Mouse (Mus musculus) limb, embryonic 14.5 days (tissue): ENCODE results near the gene Gm20388. TPM values are rescaled to one million over a fixed set of nuclear protein-coding genes. Genes with fewer than 3 reads are reported as not detected.

Source experiments
- ATAC-seq: fragments of 200-750 bp; cut with Nextera tagmentation; 2 replicates; pipeline ENCODE4 v1.8.0; 2017; ENCODE audit warnings: low read depth, moderate number of reproducible peaks, moderate TSS enrichment; ENCODE audit not compliant: low FRiP score
- DNase-seq: peaks from one replicate; pipeline ENCODE4 v3.0.0-alpha.2; 2015; ENCODE audit warnings: low spot score
- H3K27ac ChIP-seq: fragments of 300-500 bp; sonication (generic); replicated peaks from 2 replicates; pipeline ENCODE4 v1.5.1; 2014; ENCODE audit warnings: low read depth, mild to moderate bottlenecking, low read length, moderate library complexity, mixed read lengths
- H3K27me3 ChIP-seq: fragments of 300-500 bp; sonication (generic); 2 replicates; pipeline ENCODE4 v1.6.1; 2014; ENCODE audit warnings: low read length, mixed read lengths; ENCODE audit not compliant: control insufficient read depth, insufficient read depth
- H3K36me3 ChIP-seq: fragments of 300-500 bp; sonication (generic); 2 replicates; pipeline ENCODE4 v1.6.1; 2014; ENCODE audit warnings: mild to moderate bottlenecking, low read length, moderate library complexity, mixed read lengths; ENCODE audit not compliant: control insufficient read depth, insufficient read depth
- H3K4me1 ChIP-seq: fragments of 300-500 bp; sonication (generic); 2 replicates; pipeline ENCODE4 v1.6.1; 2014; ENCODE audit warnings: antibody characterized with exemption, low read length, mixed read lengths; ENCODE audit not compliant: control insufficient read depth, insufficient read depth
- H3K4me2 ChIP-seq: fragments of 300-500 bp; sonication (generic); replicated peaks from 2 replicates; pipeline ENCODE4 v1.6.1; 2014; ENCODE audit warnings: low read depth, mild to moderate bottlenecking, low read length, moderate library complexity; ENCODE audit not compliant: severe bottlenecking
- H3K4me3 ChIP-seq: fragments of 300-500 bp; sonication (generic); replicated peaks from 2 replicates; pipeline ENCODE4 v1.5.1; 2014; ENCODE audit warnings: low read length
- H3K9ac ChIP-seq: fragments of 300-500 bp; sonication (generic); 2 replicates; pipeline ENCODE4 v1.6.1; 2014; ENCODE audit warnings: mild to moderate bottlenecking, low read depth, low read length, moderate library complexity; ENCODE audit not compliant: severe bottlenecking
- H3K9me3 ChIP-seq: fragments of 300-500 bp; sonication (generic); 2 replicates; pipeline ENCODE4 v1.6.1; 2016; ENCODE audit warnings: low read length; ENCODE audit not compliant: control insufficient read depth
- POLR2A ChIP-seq: fragments of 200-500 bp; IDR thresholded peaks from 2 replicates; pipeline ENCODE4 v1.8.0; 2012; ENCODE audit warnings: inconsistent platforms, mild to moderate bottlenecking, moderate library complexity, borderline replicate concordance; ENCODE audit not compliant: insufficient read depth, insufficient read length; ENCODE audit errors: extremely low read depth
- WGBS: fragments of 180-500 bp; shearing (Covaris S2); extraction: QIAGEN DNeasy Blood & Tissue Kit; methylation state at CpG from one replicate; pipeline ENCODE4 v1.1.7; 2014; 5-methylcytosine and 5-hydroxymethylcytosine counted together
- polyA plus RNA-seq, 2 experiments: library from polyadenylated mRNA; depleted of rRNA in 1 of 2; stranded (reverse) in 1 of 2; unstranded in 1 of 2; fragments of >200 nt; fragmentation: Nextera tagmentation in 1 of 2; extraction: Ambion mirVana in 1 of 2; gene quantifications; 2 replicates each; pipeline versions ENCODE4 v1.2.1 to v1.2.3; 2012 to 2014

The Gm20388 gene
- polyA plus RNA-seq, 2 experiments, result 1.9 to 49.9 TPM

GRCm38 (mm10) chr8:124242913-124243312, 4332.3 kb downstream of the Gm20388 start:
- H3K9ac ChIP-seq, result no peak overlapping the region
- H3K4me1 ChIP-seq, result no peaks in the 10 kb centered on the region
- DNase-seq, result no peak
- no peak for ATAC-seq
- H3K27ac ChIP-seq, result no peak overlapping the region
- no peaks in the 10 kb centered on the region for H3K27me3 ChIP-seq
- H3K4me2 ChIP-seq, result no peak overlapping the region
- H3K9me3 ChIP-seq, result no peaks in the 10 kb centered on the region
- H3K4me3 ChIP-seq, result no peak overlapping the region
- WGBS, result 95% methylated on average over 5 of the region's 5 CpGs
- H3K36me3 ChIP-seq, result peaks cover 3% of the 10 kb centered on the region; the same call in 1 of the 2 replicates
- no peak for TF ChIP-seq POLR2A

DNA sequence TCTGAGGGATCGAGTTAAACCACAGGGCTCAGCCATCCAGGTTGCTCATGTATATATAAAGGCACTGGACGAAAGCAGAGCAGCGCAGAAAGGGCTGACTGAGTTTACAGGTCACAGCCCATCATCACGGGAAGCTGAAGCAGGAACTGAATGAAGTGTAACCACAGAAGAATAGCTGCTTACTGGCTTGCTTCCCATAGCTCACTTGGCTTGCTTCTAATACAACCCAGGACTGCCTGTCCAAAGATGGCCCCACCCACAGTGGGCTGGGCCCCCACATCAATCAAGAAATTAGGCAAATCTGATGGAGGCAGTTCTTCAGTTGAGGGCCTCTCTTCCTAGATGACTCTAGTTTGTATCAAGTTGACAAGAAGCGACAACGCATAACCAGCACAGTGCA, 4336.9 kb downstream of the Gm20388 start:
- Histone ChIP-seq H3K9me3 (no peaks in the 10 kb centered on the region), H3K9ac (no peak overlapping the region), H3K4me3 (no peak overlapping the region), H3K36me3 (peaks cover 3% of the 10 kb centered on the region; the same call in 1 of the 2 replicates), H3K4me2 (no peak overlapping the region), H3K4me1 (peaks cover 9% of the 10 kb centered on the region; the same call in 1 of the 2 replicates), H3K27ac (no peak overlapping the region), H3K27me3 (no peaks in the 10 kb centered on the region)
- 89% methylated on average over 6 of the region's 6 CpGs for WGBS
- ATAC-seq (no peak), DNase-seq (no peak)
- no peak for TF ChIP-seq POLR2A

DNA sequence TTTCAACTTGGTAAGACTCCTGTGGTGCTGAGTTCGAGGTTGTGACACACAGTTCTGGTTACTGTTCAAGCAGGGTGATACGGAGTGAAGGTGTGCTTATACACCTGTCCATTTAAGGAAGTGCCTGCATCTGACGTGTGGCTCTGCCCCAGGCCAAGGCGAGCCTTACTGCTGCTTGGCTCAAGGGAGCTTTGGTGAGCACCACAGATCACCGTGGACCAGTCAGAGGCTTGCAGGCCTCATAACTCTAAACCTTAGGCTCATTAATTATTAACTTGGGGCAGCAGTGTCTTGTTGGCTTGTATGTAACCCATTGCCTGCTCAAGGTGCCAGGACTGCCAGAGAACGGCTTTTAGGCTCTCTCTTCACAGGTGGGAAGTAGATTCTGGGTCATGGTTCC, 4338.0 kb downstream of the Gm20388 start:
- Histone ChIP-seq H3K27ac (no peak overlapping the region), H3K9me3 (no peaks in the 10 kb centered on the region), H3K36me3 (peaks cover 2% of the 10 kb centered on the region; the same call in 1 of the 2 replicates), H3K4me2 (no peak overlapping the region), H3K27me3 (no peaks in the 10 kb centered on the region), H3K9ac (no peak overlapping the region), H3K4me3 (no peak overlapping the region), H3K4me1 (peaks cover 14% of the 10 kb centered on the region; the same call in 1 of the 2 replicates)
- DNase-seq (no peak), ATAC-seq (no peak)
- 91% methylated on average over 6 of the region's 6 CpGs for WGBS
- TF ChIP-seq POLR2A, result no peak

DNA sequence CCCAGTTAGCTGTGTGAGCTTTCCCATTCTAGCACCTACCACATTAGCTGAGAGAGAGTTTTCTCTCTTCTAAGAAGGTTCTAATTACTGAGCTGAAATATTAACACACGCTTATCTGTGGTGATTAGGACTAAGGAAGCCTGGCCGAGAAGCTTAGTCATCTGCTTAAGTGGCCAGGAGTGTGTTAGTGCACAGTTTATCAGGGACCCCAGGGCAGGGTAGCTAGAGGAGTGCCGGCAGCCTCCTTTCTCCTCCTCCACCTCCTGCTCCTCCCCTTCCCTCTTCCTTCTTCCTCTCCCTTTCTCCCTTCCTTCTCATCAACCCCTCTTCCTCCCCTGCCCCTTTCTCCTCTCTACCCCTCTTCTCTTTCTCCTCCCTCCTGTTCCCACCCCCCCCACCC, 4339.6 kb downstream of the Gm20388 start:
- Histone ChIP-seq H3K9ac (no peak overlapping the region), H3K9me3 (no peaks in the 10 kb centered on the region), H3K36me3 (no peaks in the 10 kb centered on the region), H3K4me2 (no peak overlapping the region), H3K27me3 (no peaks in the 10 kb centered on the region), H3K4me3 (no peak overlapping the region), H3K27ac (no peak overlapping the region), H3K4me1 (peaks cover 14% of the 10 kb centered on the region; the same call in 1 of the 2 replicates)
- ATAC-seq (no peak), DNase-seq (no peak)
- WGBS, result 26% methylated on average over 3 of the region's 3 CpGs
- TF ChIP-seq POLR2A, result no peak

DNA sequence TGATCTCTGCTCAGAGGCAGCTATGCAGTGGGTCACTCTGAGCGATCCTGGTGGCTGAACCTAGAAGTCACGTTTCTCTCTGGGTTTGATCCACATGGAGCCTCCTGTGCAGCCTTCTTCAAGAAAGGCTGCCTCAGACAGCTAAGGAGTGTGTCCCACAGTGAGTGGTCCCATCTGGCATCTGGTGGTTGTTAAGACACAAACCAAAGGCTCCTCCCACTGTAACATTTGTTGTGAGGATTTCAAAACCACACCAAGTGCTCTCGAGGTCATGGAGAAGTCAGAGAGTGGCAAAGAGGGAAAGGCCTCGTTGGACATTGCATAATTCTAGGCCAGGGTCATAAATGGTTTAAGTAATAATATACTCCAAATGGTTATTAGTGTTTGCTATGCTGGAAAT, 4340.1 kb downstream of the Gm20388 start:
- Histone ChIP-seq H3K27me3 (no peaks in the 10 kb centered on the region), H3K4me1 (peaks cover 14% of the 10 kb centered on the region; the same call in 1 of the 2 replicates), H3K4me2 (no peak overlapping the region), H3K36me3 (no peaks in the 10 kb centered on the region), H3K27ac (no peak overlapping the region), H3K9me3 (no peaks in the 10 kb centered on the region), H3K4me3 (no peak overlapping the region), H3K9ac (no peak overlapping the region)
- ATAC-seq (no peak), DNase-seq (no peak)
- 14% methylated on average over 4 of the region's 4 CpGs for WGBS
- no peak for TF ChIP-seq POLR2A

DNA sequence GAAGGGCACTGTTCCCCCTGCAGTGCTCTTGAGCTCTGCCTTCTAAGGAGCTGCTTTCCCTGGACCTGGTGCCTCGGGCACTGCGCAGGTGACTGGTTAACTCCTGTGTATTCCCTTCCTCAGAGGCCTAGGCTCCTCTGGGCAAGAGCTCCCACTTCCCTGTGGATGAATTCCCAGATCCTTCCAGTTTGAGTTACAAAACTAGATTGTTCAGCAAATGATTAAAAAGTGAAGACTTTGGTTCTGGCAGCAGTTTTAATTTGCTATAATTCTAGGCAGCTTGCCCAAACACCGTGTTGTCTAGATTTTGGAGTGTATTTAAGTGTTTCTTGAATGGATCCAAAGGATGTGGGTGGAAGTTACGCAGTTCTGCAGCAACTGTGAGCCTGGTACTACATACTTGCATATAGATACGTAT, 4341.9 kb downstream of the Gm20388 start:
- no peak overlapping the region for H3K27ac ChIP-seq

More for the DNA sequence above, 4341.9 kb downstream of the Gm20388 start:
- H3K9ac ChIP-seq, result no peak overlapping the region
- no peak for TF ChIP-seq POLR2A
- no peak overlapping the region for H3K4me3 ChIP-seq
- H3K4me1 ChIP-seq, result peaks cover 28% of the 10 kb centered on the region
- 72% methylated on average over 5 of the region's 5 CpGs for WGBS
- H3K9me3 ChIP-seq, result no peaks in the 10 kb centered on the region
- no peak for ATAC-seq
- no peak overlapping the region for H3K4me2 ChIP-seq
- no peaks in the 10 kb centered on the region for H3K27me3 ChIP-seq
- DNase-seq, result no peak
- no peaks in the 10 kb centered on the region for H3K36me3 ChIP-seq
